Mouse (Mus musculus) CH12.LX (cell line): Measurements from ENCODE around the gene Ift140. TPM values are rescaled to one million over a fixed set of nuclear protein-coding genes. Genes with fewer than 3 reads are reported as not detected.

Source experiments
- DNase-seq: peaks from one replicate; pipeline ENCODE4 v3.0.0-alpha.2; 2013; ENCODE audit errors: extremely low read depth
- H3K27ac ChIP-seq: 2 replicates; pipeline ENCODE4 v1.5.1; 2012; ENCODE audit warnings: low read depth, mild to moderate bottlenecking, control low read depth, moderate library complexity; ENCODE audit not compliant: insufficient read depth
- H3K27me3 ChIP-seq: replicated peaks from 2 replicates; pipeline ENCODE3; 2012; ENCODE audit warnings: inconsistent platforms
- H3K36me3 ChIP-seq, 2 experiments: replicated peaks in 1 of 2; 2 replicates each; pipeline versions ENCODE3 to v1.6.1; 2012; ENCODE audit warnings: inconsistent platforms in 1 of 2, low read length in 1 of 2, mild to moderate bottlenecking in 1 of 2, mixed read lengths in 1 of 2, moderate library complexity in 1 of 2; ENCODE audit not compliant: control insufficient read depth in 1 of 2, insufficient read depth in 1 of 2
- H3K4me1 ChIP-seq, 2 experiments: 2 replicates each; pipeline ENCODE4 v1.6.1; 2012; ENCODE audit warnings: inconsistent platforms in 1 of 2, moderate library complexity in 1 of 2; ENCODE audit not compliant: insufficient read depth in 2 of 2, control insufficient read depth in 1 of 2
- H3K4me2 ChIP-seq: 2 replicates; pipeline ENCODE4 v1.6.1; 2012; ENCODE audit warnings: low read depth, mild to moderate bottlenecking, control low read depth; ENCODE audit not compliant: poor library complexity, insufficient read depth, severe bottlenecking
- H3K4me3 ChIP-seq, 3 experiments: fragments of 150-350 bp in 1 of 3; sonication (generic) in 1 of 3; replicated peaks in 1 of 3; 2 replicates each; pipeline versions ENCODE3 to v1.5.1; 2011 to 2012; ENCODE audit warnings: low read depth in 2 of 3, low read length in 2 of 3, mild to moderate bottlenecking in 2 of 3, moderate library complexity in 2 of 3, control low read depth in 1 of 3, improper control_type of control experiment in 1 of 3, inconsistent platforms in 1 of 3, mixed read lengths in 1 of 3; ENCODE audit not compliant: poor library complexity in 1 of 3
- H3K79me2 ChIP-seq: replicated peaks from 2 replicates; pipeline ENCODE4 v1.6.1; 2012; ENCODE audit warnings: mild to moderate bottlenecking, moderate library complexity; ENCODE audit not compliant: control insufficient read depth, poor library complexity, insufficient read depth, severe bottlenecking; ENCODE audit errors: extremely low read depth
- H3K9ac ChIP-seq: 2 replicates; pipeline ENCODE4 v1.6.1; 2012; ENCODE audit warnings: low read depth, mild to moderate bottlenecking, control low read depth, moderate library complexity; ENCODE audit not compliant: insufficient read depth
- H3K9me3 ChIP-seq: replicated peaks from 2 replicates; pipeline ENCODE3; 2012; ENCODE audit warnings: low read length, inconsistent platforms, mixed read lengths
- BHLHE40 ChIP-seq: IDR thresholded peaks from 2 replicates; pipeline ENCODE4 v1.6.1; 2011; ENCODE audit warnings: mild to moderate bottlenecking, low read depth, low read length, improper control_type of control experiment
- CHD1 ChIP-seq: IDR thresholded peaks from 2 replicates; pipeline ENCODE4 v1.6.1; 2012; ENCODE audit warnings: low read depth, low read length, improper control_type of control experiment, inconsistent platforms
- EP300 ChIP-seq: IDR thresholded peaks from 2 replicates; pipeline ENCODE4 v1.6.1; 2011; ENCODE audit warnings: low read length, improper control_type of control experiment
- ETS1 ChIP-seq: conservative IDR thresholded peaks from 2 replicates; pipeline ENCODE4 v1.6.1; 2012; ENCODE audit warnings: low read depth, mild to moderate bottlenecking, inconsistent platforms, low read length, improper control_type of control experiment, moderate library complexity
- GABPA ChIP-seq: IDR thresholded peaks from 2 replicates; pipeline ENCODE4 v1.6.1; 2012; ENCODE audit warnings: low read depth, low read length, improper control_type of control experiment, inconsistent platforms; ENCODE audit not compliant: insufficient replicate concordance
- HCFC1 ChIP-seq: IDR thresholded peaks from 2 replicates; pipeline ENCODE4 v1.6.1; 2012; ENCODE audit warnings: low read depth, mild to moderate bottlenecking, inconsistent platforms, low read length, improper control_type of control experiment
- IRF4 ChIP-seq: IDR thresholded peaks from 2 replicates; pipeline ENCODE4 v1.6.1; 2014; ENCODE audit warnings: low read depth, mild to moderate bottlenecking, inconsistent platforms, low read length, improper control_type of control experiment
- JUN ChIP-seq: IDR thresholded peaks from 2 replicates; pipeline ENCODE4 v1.6.1; 2011; ENCODE audit warnings: low read depth, mild to moderate bottlenecking, low read length, improper control_type of control experiment, moderate library complexity; ENCODE audit not compliant: insufficient read depth
- JUND ChIP-seq: conservative IDR thresholded peaks from 2 replicates; pipeline ENCODE4 v1.6.1; 2011; ENCODE audit warnings: low read depth, low read length, improper control_type of control experiment
- MAX ChIP-seq: IDR thresholded peaks from 2 replicates; pipeline ENCODE4 v1.6.1; 2011; ENCODE audit warnings: low read length, improper control_type of control experiment
- MEF2A ChIP-seq: IDR thresholded peaks from 2 replicates; pipeline ENCODE4 v1.6.1; 2014; ENCODE audit warnings: low read depth, mild to moderate bottlenecking, inconsistent platforms, low read length, improper control_type of control experiment, borderline replicate concordance
- MXI1 ChIP-seq: IDR thresholded peaks from 2 replicates; pipeline ENCODE4 v1.6.1; 2011; ENCODE audit warnings: mild to moderate bottlenecking, low read depth, low read length, improper control_type of control experiment
- MYC ChIP-seq: IDR thresholded peaks from 2 replicates; pipeline ENCODE4 v1.6.1; 2011; ENCODE audit warnings: low read depth, mild to moderate bottlenecking, improper control_type of control experiment, low read length
- NELFE ChIP-seq: IDR thresholded peaks from 2 replicates; pipeline ENCODE4 v1.6.1; 2011; ENCODE audit warnings: low read depth, low read length, improper control_type of control experiment
- PAX5 ChIP-seq: IDR thresholded peaks from 2 replicates; pipeline ENCODE4 v1.6.1; 2012; ENCODE audit warnings: low read length, inconsistent platforms, mixed read lengths
- POLR2A ChIP-seq: IDR thresholded peaks from 2 replicates; pipeline ENCODE4 v1.6.1; 2011; ENCODE audit warnings: low read depth, mild to moderate bottlenecking, improper control_type of control experiment, low read length
- POLR2AphosphoS2 ChIP-seq: IDR thresholded peaks from 2 replicates; pipeline ENCODE4 v1.6.1; 2011; ENCODE audit warnings: low read depth, low read length, improper control_type of control experiment
- RAD21 ChIP-seq: IDR thresholded peaks from 2 replicates; pipeline ENCODE4 v1.6.1; 2011; ENCODE audit warnings: low read depth, mild to moderate bottlenecking, low read length, improper control_type of control experiment, moderate library complexity
- RCOR1 ChIP-seq: conservative IDR thresholded peaks from 2 replicates; pipeline ENCODE4 v1.6.1; 2012; ENCODE audit warnings: low read depth, mild to moderate bottlenecking, inconsistent platforms, low read length, improper control_type of control experiment
- SIN3A ChIP-seq: IDR thresholded peaks from 2 replicates; pipeline ENCODE4 v1.6.1; 2012; ENCODE audit warnings: low read length, improper control_type of control experiment, inconsistent platforms
- SMC3 ChIP-seq: IDR thresholded peaks from 2 replicates; pipeline ENCODE4 v1.6.1; 2011; ENCODE audit warnings: low read depth, low read length, improper control_type of control experiment
- TBP ChIP-seq: conservative IDR thresholded peaks from 2 replicates; pipeline ENCODE4 v1.6.1; 2011; ENCODE audit warnings: low read depth, low read length, improper control_type of control experiment
- TCF12 ChIP-seq: IDR thresholded peaks from 2 replicates; pipeline ENCODE4 v1.6.1; 2014; ENCODE audit warnings: low read depth, mild to moderate bottlenecking, inconsistent platforms, low read length, improper control_type of control experiment
- UBTF ChIP-seq: IDR thresholded peaks from 2 replicates; pipeline ENCODE4 v1.6.1; 2012; ENCODE audit warnings: low read depth, mild to moderate bottlenecking, inconsistent platforms, low read length, improper control_type of control experiment, moderate library complexity
- USF1 ChIP-seq: IDR thresholded peaks from 2 replicates; pipeline ENCODE4 v1.6.1; 2014; ENCODE audit warnings: low read depth, mild to moderate bottlenecking, inconsistent platforms, low read length, improper control_type of control experiment
- USF2 ChIP-seq: conservative IDR thresholded peaks from 2 replicates; pipeline ENCODE4 v1.6.1; 2011; ENCODE audit warnings: low read depth, low read length, improper control_type of control experiment
- ZC3H11A ChIP-seq: IDR thresholded peaks from 2 replicates; pipeline ENCODE4 v1.6.1; 2012; ENCODE audit warnings: low read depth, mild to moderate bottlenecking, inconsistent platforms, low read length, improper control_type of control experiment
- ZMIZ1 ChIP-seq: IDR thresholded peaks from 2 replicates; pipeline ENCODE4 v1.6.1; 2012; ENCODE audit warnings: low read depth, mild to moderate bottlenecking, inconsistent platforms, low read length, improper control_type of control experiment
- ZNF384 ChIP-seq: IDR thresholded peaks from 2 replicates; pipeline ENCODE4 v1.6.1; 2012; ENCODE audit warnings: low read depth, low read length, improper control_type of control experiment, inconsistent platforms
- dilution Hi-C: fragments of 300-500 bp; cut with MboI; formaldehyde crosslinking; loops from 2 replicates; pipeline ENCODE4 v1.14.3; 2020; ENCODE audit warnings: low sequenced_read_pairs; ENCODE audit not compliant: extremely low pct_unique_long_range_greater_than_20kb, extremely low pct_ligation_motif_present
- in situ Hi-C: fragments of 300-500 bp; cut with MboI; formaldehyde crosslinking; loops from 3 replicates; pipeline ENCODE4 v1.14.3; 2019; ENCODE audit warnings: low sequenced_read_pairs, low pct_ligation_motif_present, low pct_unique_long_range_greater_than_20kb, mixed read lengths
- polyA plus RNA-seq: library from polyadenylated mRNA; unstranded; fragments of >175 nt; gene quantifications from 2 replicates; pipeline ENCODE4 v1.2.1, GENCODE M21; 2012; ENCODE audit warnings: low read depth; ENCODE audit not compliant: insufficient read length
- total RNA-seq, 2 experiments: library from RNA; depleted of rRNA; stranded (reverse); fragments of 300-350 nt in 1 of 2; fragments of >200 nt in 1 of 2; gene quantifications; 2 replicates each; pipeline ENCODE4 v1.2.3; 2012 to 2014

The Ift140 gene
- total and polyA plus RNA-seq, 3 experiments: 24.4 to 34.8 (median 26.4) TPM

- H3K27me3 ChIP-seq: no peaks in the 10 kb centered on the region
- H3K27ac ChIP-seq: no peak overlapping the region
- no peaks in the 10 kb centered on the region for H3K79me2 ChIP-seq
- dilution Hi-C loops: no loop called here
- DNase-seq: no peak
- no peak overlapping the region for H3K4me3 ChIP-seq
- TF ChIP-seq IRF4 (no peak), NELFE (no peak), RAD21 (no peak), JUN (no peak), MAX (no peak), MEF2A (no peak), ETS1 (no peak), SIN3A (no peak), ZNF384 (no peak), SMC3 (no peak), CHD1 (no peak), POLR2A (no peak), UBTF (no peak), TBP (no peak), PAX5 (no peak), ZMIZ1 (no peak), POLR2AphosphoS2 (no peak), EP300 (no peak)
- TF ChIP-seq, all 38 proteins: peak for 0
- Histone ChIP-seq H3K4me2 (no peak overlapping the region), H3K9me3 (no peaks in the 10 kb centered on the region), H3K9ac (no peak overlapping the region), H3K4me1 (peaks cover 7 to 28% of the 10 kb centered on the region in 2 experiments), H3K36me3 (peaks cover 32 to 94% of the 10 kb centered on the region in 2 experiments)
- in situ Hi-C loops: no loop called here
Observed at GRCm38 (mm10) chr17:25066595-25066994, 50.7 kb downstream of the Ift140 start.

- no peaks in the 10 kb centered on the region for H3K27me3 ChIP-seq
- no peak overlapping the region for H3K4me2 ChIP-seq
- DNase-seq: no peak
- dilution Hi-C loops: no loop called here
- TF ChIP-seq RCOR1 (no peak), TCF12 (no peak), ZC3H11A (no peak), MAX (no peak), ZMIZ1 (no peak), POLR2A (no peak), JUND (no peak), IRF4 (no peak), ZNF384 (no peak), GABPA (no peak), BHLHE40 (no peak), HCFC1 (no peak), RAD21 (no peak), NELFE (no peak), MYC (no peak), USF1 (no peak), MXI1 (no peak), USF2 (no peak)
- in situ Hi-C loops: no loop called here
- peaks cover 5 to 28% of the 10 kb centered on the region in 2 experiments; a peak in 3 of 4 replicates for H3K4me1 ChIP-seq
- no peaks in the 10 kb centered on the region for H3K9me3 ChIP-seq
- no peak overlapping the region for H3K9ac ChIP-seq
- no peaks in the 10 kb centered on the region for H3K79me2 ChIP-seq
- H3K36me3 ChIP-seq: peaks cover 26 to 94% of the 10 kb centered on the region in 2 experiments
- no peak overlapping the region for H3K4me3 ChIP-seq
- no peak overlapping the region for H3K27ac ChIP-seq
Observed at GRCm38 (mm10) chr17:25067442-25067851, 51.6 kb downstream of the Ift140 start.
